Mouse (Mus musculus): Measurements from ENCODE around the gene Gpr22.

Gpr22 gene

GRCm38 (mm10) chr12:31713600-31713999 lies at the start of gene Gpr22:
Gpr22 (minus strand) TSS chr12:31713947.
- WGBS, result 23% methylated on average over 6 of the region's 6 CpGs

- WGBS, result 30% methylated on average over 2 of the region's 2 CpGs
These were observed 42.4 kb upstream of the Gpr22 start for GRCm38 (mm10) chr12:31755885-31756755.

DNA sequence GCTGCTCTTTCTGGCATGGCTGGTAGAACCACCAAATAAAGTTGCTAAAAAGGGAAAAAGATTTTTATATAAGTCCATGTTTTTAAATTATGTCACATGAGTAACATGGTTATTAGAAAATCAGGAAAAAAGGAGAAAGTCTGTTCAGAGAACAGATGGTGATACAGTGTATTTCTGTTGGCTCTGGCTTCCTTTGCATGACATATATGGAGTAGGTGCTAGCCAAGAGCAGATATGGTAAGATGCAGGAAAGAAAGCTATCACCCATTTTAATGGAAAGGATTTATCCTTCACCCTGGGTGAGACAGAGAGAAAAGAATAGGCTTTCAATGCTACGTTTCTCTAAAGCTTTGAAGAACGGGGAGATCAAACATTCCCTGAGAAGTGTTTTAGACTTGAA lies 40.7 kb upstream of the Gpr22 start:
- WGBS, result 51% methylated on average over 2 of the region's 2 CpGs

GRCm38 (mm10) chr12:31749846-31750245 lies 36.1 kb upstream of the Gpr22 start:
- WGBS, result 98% methylated on average over 4 of the region's 4 CpGs

DNA sequence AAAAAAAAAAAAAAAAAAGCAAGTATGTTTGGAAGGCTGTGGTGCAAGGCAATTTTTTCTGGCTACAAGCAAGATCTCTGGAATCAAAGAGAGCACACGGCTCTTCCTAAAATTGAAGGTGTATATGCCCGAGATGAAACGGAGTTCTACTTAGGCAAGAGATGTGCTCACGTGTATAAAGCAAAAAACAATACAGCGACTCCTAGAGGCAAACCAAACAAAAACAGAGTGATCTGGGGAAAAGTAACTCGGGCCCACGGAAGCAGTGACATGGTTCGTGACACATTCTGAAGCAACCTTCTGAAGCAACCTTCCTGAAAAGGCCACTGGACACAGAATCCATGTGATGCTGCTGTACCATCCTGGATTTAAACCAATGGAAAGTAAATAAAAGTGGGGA lies 33.6 kb upstream of the Gpr22 start:
- 85% methylated on average over 8 of the region's 8 CpGs for WGBS

GRCm38 (mm10) chr12:31734616-31735015 lies 20.9 kb upstream of the Gpr22 start:
- WGBS, result 50% methylated on average over 2 of the region's 2 CpGs

DNA sequence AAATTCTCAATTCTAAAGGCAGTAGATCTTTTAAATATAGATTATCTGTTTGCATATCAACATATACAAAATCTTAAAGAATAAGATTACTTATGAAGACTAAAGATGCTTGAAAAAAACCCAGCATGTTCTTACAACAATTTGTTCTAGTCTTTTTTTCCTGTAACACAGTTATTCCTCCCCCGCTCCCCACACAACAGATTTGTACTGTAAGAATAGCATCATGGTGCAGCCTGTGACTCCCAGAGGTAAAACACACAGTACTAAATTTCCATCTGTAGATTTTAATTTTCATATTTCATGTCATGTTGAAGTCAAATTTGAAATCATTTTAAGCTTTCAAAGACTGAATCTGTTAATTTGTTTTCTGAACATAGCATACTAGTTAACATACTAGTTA lies 16.4 kb upstream of the Gpr22 start:
- WGBS, result 61% methylated on average over 1 of the region's 1 CpGs

- 75% methylated on average over 1 of the region's 1 CpGs for WGBS
These were observed 13.0 kb upstream of the Gpr22 start for GRCm38 (mm10) chr12:31726707-31727106.

- 86% methylated on average over 12 of the region's 12 CpGs for WGBS
These were observed 11.9 kb upstream of the Gpr22 start for GRCm38 (mm10) chr12:31725511-31726275.

- 88% methylated on average over 3 of the region's 3 CpGs for WGBS
These were observed 10.8 kb upstream of the Gpr22 start for GRCm38 (mm10) chr12:31724576-31724975.

GRCm38 (mm10) chr12:31719586-31720275 lies 6.0 kb upstream of the Gpr22 start:
- WGBS, result 75% methylated on average over 1 of the region's 1 CpGs

GRCm38 (mm10) chr12:31714070-31714469 lies 323 bp upstream of the Gpr22 start:
- 49% methylated on average over 3 of the region's 3 CpGs for WGBS

GRCm38 (mm10) chr12:31712727-31713126 lies 1.0 kb downstream of the Gpr22 start:
- 48% methylated on average over 4 of the region's 4 CpGs for WGBS

- 25% methylated on average over 5 of the region's 5 CpGs for WGBS
These were observed 1.5 kb downstream of the Gpr22 start for GRCm38 (mm10) chr12:31712233-31712632.

- 42% methylated on average over 6 of the region's 6 CpGs for WGBS
These were observed 4.1 kb downstream of the Gpr22 start for GRCm38 (mm10) chr12:31709665-31710064.

GRCm38 (mm10) chr12:31707531-31707930 lies 6.2 kb downstream of the Gpr22 start:
- 27% methylated on average over 1 of the region's 1 CpGs for WGBS

DNA sequence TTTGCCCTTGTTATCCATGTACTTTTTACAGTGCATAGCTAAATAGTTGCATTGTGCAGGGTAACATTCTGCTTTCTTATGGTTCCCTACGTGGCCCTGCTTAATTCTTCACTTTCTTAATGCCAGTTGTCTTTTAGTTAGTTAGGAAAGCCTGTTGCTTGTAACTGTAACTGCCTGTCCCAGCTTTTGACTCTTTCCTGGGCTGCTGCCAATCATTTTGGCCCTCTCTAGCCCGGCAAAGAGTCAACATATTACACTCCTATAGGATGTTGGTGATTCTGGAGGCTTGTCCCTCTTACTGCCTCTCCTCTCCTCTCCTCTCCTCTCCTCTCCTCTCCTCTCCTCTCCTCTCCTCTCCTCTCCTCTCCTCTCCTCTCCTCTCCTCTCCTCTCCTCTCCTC lies 7.6 kb downstream of the Gpr22 start:
- 40% methylated on average over 2 of the region's 2 CpGs for WGBS

DNA sequence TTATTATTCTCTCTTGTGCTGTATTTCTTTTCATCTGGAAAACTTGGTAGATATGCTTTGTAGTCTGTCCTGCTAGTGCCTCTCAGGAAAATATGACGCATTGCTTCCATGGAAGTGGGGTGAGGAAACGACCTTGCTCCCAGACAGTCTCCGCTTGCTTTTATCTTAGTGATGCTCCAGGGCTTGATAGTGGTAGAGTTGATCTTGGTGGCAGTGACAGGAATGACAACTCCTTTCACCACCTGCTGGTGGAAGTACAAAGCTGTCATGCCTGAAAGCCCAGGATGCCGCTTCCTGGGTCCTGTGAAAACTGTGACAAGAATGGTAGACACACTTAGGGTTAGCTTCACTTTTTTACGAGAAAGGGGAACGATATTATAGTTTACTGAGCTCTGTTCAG lies 9.8 kb downstream of the Gpr22 start:
- WGBS, result 87% methylated on average over 6 of the region's 6 CpGs

DNA sequence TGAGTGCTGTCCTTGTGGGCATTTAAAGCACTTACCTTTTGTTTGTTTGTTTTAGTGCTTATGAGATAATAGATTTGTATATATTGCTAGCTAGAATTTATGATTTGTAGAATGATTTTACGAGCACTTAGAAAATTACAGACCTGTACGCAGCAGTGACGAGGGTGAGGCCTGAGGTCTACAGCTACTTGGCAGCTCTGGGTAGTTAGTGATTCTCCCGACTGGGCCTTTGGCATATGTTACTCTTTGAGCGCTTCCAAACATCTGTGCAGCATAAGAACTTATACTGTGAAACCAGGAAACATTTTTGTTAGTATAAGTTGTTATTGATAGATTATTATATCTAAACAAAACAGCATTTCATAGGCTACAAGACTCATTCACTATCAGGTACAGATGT lies 12.3 kb downstream of the Gpr22 start:
- 77% methylated on average over 5 of the region's 5 CpGs for WGBS

DNA sequence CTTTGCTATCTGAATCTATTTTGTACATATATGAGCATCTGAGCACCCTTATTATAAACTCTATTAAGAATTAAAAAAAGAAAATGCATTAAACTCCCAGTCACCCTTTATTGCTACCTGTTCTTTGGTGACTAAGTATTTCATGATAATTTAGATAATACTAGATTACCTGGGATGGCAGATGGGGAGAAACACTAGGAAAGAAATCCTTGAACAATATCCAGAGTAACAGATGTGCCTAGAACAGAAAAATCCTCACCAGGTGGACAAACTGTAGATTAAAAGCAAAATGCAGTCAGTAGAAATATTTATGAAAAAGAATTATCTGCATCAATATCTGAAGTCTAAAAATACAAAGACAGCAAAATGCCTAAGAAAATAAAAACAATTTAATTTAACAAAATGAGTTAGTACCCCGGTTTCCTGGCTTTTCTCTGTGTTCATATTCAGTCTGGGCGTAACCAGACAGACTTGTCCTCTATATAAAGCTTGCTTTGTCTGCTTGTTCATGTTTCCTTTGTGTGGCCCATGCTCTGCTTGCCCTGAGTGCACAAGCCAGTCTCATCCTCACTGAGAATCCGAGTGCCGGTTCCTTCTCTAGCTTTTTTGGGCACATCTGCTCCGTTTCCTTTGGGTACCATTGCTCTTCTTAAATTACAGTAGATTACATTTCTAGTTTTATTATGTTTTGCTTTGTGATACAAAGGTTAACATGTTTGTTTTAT lies 13.0 kb downstream of the Gpr22 start:
- WGBS, result 66% methylated on average over 5 of the region's 5 CpGs

DNA sequence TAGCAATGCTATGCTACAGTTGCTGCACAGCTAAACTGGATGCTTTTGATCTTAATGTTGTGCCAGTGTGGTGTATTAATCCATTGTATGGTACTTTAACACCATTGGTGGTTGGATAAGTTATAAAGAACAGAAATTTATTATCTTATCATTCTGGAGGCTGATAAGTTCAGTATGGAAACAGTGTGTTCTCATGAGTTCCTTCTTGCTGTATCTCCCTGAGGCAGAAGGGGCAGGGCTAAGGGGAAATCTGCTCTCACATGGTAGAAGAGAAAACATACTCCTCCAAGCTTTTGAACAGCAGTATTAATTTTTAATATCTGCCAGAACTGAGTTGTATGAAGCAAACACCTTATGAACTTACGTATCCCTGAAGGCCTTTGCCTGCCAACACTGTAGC lies 20.5 kb downstream of the Gpr22 start:
- WGBS, result 96% methylated on average over 1 of the region's 1 CpGs

GRCm38 (mm10) chr12:31686679-31687078 lies 27.1 kb downstream of the Gpr22 start:
- WGBS, result 94% methylated on average over 3 of the region's 3 CpGs

Data from cerebral cortex, adult 2 months (tissue).